Mouse (Mus musculus): ENCODE measurements at regions not wholly inside any gene's neighbourhood (a gene's known extent, or its start where the extent isn't known, plus 50 kb on each side); places are given as distances from the start of the nearest gene placed in this dataset.

GRCm38 (mm10) chr12:51024057-51024743 is 323.7 kb upstream of the G2e3 start:
- no peak for DNase-seq (ENCODE audit: low read depth, low spot score)

GRCm38 (mm10) chr12:51018185-51018584 is 329.7 kb upstream of the G2e3 start:
- DNase-seq (ENCODE audit: low read depth, low spot score) = no peak

DNA sequence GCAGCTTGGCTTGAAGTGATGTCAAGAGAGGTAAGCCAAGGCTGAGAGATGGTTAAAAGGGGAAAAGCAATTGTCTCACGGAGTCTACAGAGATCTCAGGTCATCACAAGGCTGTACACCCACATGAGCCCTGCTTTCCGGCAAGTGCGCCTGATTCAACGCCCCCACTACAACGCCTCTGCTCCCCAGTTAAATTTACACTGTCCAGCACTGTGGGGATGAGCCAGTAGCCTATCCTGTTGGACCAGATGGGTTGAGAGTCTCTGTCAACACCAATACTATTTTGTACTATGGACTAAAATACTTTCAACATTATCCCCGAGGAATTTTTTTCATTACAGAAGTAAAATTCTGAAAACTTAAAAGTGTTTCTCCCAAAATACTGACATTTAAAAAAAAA is 331.8 kb upstream of the G2e3 start:
- DNase-seq (ENCODE audit: low read depth, low spot score) = no peak

- DNase-seq (ENCODE audit: low read depth, low spot score) = no peak
These were observed 338.2 kb upstream of the G2e3 start for GRCm38 (mm10) chr12:51009644-51010043.

DNA sequence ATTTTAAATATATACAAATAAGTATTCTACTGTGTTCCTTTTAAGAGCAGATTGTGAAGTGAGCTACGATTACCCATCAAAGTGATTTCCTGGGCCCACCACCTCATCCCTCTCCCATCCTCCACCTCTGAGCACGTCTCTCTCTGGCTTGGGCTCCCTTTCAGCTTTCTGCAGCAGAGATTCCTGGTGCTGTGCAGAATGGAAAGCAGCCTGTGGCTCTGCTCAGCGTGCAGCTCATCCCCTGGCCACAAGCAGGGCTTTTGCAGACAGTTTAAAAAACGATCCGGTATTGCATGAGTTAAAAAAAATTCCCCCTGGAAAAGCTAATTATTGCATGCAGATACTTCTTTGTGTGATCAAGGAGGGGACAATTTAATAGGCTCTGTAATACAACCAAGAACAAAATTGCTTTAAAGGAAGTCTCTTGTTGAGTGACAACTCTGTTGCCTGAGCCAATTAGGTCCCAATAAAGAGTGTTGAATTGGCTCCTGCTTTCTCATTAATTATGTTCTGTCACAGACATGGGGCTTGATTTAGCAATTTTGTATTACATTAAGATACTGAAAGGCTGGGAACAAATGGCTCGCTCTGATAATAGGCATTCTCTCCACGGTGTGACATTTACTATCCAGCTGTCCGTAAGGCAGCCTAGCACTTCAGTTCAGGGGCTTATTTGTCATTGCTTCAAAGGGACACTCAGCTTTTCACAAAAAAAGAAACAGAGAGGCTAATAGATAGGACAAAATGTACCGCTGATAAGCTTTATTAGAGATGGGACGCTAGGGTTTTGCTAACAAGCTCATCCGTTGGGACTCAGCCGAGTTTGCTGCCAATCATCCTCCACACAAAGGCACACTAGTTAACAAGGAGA is 345.9 kb upstream of the G2e3 start:
- no peak for DNase-seq (ENCODE audit: low read depth, low spot score)

DNA sequence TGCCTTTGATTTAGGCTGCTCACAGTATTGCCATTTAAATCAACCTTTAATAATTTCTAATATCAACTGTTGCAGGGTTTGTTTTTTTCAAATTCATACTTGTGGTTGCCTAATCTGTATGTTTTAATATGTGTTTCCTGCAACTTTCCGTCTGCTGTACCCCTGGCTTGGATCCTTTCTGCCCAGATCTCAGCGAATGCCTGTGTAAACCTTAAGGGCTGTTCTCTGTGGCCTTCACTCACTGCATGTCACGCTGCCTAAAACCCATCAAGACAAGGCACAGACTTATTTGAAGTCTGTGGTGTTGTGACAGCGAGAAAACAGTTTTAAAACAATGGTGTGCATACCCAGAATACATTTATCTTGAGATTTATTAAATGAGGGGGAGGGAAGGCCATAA is 346.8 kb upstream of the G2e3 start:
- no peak for DNase-seq (ENCODE audit: low read depth, low spot score)

DNA sequence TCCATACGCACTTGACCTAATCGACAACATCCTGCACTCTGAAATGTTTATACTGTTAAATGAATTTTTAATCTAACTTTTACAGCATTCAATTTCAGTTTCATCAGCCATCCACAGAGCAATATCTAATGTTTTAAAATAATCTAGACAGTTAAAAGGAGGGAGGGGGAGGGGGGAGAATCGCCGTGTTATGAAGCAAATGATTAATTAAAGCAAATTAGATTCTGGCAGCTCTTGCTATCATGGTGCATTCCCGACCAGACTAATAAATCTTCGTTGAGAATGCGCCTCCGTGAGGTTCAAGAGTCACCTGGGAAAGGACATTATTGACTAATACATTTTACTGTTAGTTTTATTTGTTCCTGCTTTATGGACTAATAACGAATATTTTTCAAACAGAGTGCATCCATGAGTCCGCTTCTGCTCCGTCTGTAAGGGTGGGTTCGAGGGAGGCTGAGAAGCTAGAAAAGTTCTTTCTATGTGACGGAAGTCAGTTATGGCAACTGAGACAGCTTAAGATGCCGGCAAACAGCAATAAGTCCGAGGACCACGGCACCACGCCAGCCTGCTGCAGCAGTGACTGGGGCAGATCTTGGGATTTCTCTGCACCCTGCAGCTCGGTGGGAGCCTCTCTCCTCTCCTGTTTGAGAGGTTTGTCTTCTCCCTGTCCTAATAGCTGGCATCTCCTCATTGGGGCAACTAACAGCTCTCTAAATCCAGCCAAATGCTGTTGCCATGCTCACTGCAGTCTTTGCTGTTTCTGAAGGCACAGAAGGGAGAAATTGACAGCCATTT is 347.4 kb upstream of the G2e3 start:
- no peak for DNase-seq (ENCODE audit: low read depth, low spot score)

DNA sequence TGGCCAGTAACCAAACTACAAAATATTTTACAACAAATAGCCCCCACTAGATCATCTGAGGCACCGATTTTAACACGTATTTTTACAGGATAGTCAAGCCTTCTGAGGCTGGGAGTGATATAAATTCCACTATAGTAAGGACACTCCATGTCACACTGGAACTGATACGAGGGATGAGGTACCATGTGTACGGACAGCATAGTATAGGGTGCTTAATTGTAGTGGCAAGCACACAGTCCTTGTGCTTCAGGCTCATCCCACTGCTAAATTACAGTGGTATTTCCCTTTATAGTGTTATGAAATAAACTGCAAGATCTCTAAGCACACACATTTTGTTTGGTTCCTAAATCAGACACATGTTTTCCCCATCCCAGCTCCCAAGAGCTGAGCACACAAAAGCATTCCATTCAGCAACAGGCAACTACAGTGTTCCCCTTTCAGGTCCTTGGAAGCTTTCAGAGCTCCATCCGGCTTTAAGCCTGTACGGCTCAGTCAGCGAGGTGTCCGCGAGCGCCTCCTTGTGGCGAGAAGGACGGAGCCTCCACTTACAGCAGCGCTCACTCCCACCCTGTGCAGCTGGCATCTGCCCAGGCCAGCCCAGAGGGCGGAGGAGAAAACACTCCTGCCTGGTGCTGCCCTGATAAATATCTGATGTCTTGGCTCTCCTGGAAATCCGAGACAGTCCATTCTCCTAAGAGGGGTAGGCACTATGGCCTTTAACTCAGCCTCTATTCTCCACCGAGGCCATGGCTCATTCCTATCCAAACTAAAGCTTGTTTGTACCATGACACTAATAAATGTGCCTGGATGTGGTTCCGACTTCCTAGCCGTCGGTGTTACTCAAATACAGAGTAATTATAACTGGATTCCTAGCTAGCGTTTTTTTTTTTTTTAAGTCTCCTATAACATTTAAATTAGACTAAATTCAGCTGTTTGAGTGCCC is 348.3 kb upstream of the G2e3 start:
- peak; percentile 1 for DNase-seq (ENCODE audit: low read depth, low spot score)

- DNase-seq (ENCODE audit: low read depth, low spot score) = no peak
These were observed 346.8 kb upstream of the Prkd1 start for GRCm38 (mm10) chr12:50995664-50996063.

- no peak for DNase-seq (ENCODE audit: low read depth, low spot score)
These were observed 340.8 kb upstream of the Prkd1 start for GRCm38 (mm10) chr12:50989561-50990325.

DNA sequence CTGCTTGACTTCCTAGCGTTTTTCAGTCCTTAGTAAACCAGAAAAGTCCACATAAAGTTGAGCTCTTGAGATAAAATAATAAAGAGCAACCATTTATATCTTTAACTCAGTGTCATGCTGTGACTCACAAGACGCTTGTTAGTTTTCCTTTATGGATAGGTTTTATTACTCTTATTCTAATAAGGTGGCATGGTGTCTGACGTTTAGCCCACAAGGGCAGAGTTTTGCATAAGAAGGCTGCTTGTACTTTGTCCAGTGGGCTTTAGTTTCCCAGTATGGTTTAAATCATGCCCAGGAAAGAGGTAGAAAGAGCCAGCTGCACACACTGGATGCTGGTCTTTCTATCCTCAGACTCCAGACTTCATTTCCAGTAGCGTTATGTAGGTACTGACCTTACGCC is 332.4 kb upstream of the Prkd1 start:
- no peak for DNase-seq (ENCODE audit: low read depth, low spot score)

GRCm38 (mm10) chr12:50980800-50981199 is 331.9 kb upstream of the Prkd1 start:
- no peak for DNase-seq (ENCODE audit: low read depth, low spot score)

- DNase-seq (ENCODE audit: low read depth, low spot score) = no peak
These were observed 321.8 kb upstream of the Prkd1 start for GRCm38 (mm10) chr12:50970759-50971122.

DNA sequence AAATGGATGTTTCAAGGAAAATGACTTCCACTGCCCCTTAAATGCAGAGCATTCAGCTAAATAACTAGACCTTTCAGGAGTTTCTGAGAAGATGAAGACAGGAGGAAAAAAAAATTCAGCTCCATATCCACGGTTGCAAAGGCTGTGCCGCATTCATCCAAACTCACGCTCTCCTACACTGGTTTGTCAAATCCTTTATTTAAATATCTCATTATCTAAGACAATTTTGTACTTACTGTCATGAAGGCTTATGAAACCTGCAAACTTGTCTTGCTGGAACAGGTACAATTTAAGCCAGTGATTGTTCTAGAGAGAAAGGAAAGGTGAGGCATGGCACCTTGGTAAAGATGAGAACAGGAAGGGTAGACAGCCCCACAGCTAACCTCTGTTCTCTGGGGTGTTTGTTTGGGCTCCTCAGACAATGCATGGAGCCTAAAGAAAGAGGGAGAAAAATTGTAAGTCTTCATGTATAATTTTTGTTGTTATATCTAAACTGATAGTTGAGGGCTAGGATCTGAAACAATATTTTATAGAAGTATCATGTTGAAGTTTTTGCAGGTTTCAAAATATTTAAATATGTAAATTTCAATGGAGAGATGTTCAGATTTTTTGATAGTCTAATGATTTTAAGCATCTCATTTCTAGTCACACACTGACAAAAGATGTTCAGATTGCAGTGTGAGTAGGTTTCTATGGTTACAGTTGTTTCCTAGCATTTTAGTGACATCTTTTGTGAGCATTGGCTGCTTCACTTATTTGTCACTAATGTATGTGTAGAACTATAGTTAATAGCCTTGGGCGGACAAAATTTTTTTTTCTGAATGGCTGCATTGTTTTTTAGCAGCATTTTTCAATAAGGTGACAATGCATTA is 321.2 kb upstream of the Prkd1 start:
- DNase-seq (ENCODE audit: low read depth, low spot score) = no peak

DNA sequence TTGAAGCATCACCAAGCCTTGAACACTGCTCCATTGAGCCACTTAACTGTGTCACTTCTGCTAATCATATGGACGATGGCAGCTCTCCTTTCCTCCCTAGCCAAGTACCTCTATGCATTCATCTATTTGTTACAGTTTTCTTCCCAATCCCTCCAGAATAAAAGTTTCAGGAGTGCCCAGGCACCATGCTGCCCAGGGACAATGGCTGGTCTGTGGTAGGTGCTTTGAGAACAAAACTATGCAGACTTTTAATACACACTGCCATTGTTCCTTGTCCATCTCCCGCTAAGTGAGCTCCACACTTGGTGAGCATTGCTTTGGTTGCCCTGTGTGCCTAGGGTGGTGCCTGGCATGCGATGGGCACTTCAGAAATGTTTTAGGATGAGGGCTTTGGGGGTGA is 320.5 kb upstream of the Prkd1 start:
- no peak for DNase-seq (ENCODE audit: low read depth, low spot score)

- DNase-seq (ENCODE audit: low read depth, low spot score) = no peak
These were observed 318.4 kb upstream of the Prkd1 start for GRCm38 (mm10) chr12:50967168-50967810.

GRCm38 (mm10) chr12:50953971-50954370 is 305.1 kb upstream of the Prkd1 start:
- no peak for DNase-seq (ENCODE audit: low read depth, low spot score)

GRCm38 (mm10) chr12:50947035-50947434 is 298.1 kb upstream of the Prkd1 start:
- DNase-seq (ENCODE audit: low read depth, low spot score) = no peak

All from CD4-positive, CD25-positive, alpha-beta regulatory T cell, adult 2 months (primary cell).